Mouse (Mus musculus): ENCODE measurements around the gene Csf2rb.
A peak's percentile ranks its signal among the peaks of the same experiment; 100 is the strongest.

GRCm38 (mm10) chr15:78368926-78369346, 43.4 kb downstream of the Csf2rb start:
- peak; percentile 62; the same call in 1 of the 2 replicates for TF ChIP-seq CTCF (IDR thresholded peaks at IDR 0.05; ENCODE audit: low read depth, low read length)
- TF ChIP-seq GATA1 (IDR thresholded peaks at IDR 0.05; ENCODE audit: borderline replicate concordance, low read length): no peak
- TF ChIP-seq TAL1 (conservative IDR thresholded peaks at IDR 0.05; ENCODE audit: low read depth, low read length): no peak
- no peak for TF ChIP-seq GATA2 (IDR thresholded peaks at IDR 0.05; ENCODE audit: borderline replicate concordance, low read depth, low read length)

Measured in G1E (cell line).